Mouse (Mus musculus): ENCODE results near the gene Fam71f2. TPM values are rescaled to one million over a fixed set of nuclear protein-coding genes. Genes with fewer than 3 reads are reported as not detected.

Gene Fam71f2
- polyA plus RNA-seq (2015; fragmentation: Nextera tagmentation; extraction: Ambion mirVana) = 0.29 and 0.60 TPM in 2 replicates

GRCm38 (mm10) chr6:29279293-29279692, at the start of gene Fam71f2:
Fam71f2 (plus strand) TSS chr6:29279593.
- Histone ChIP-seq H3K4me1 (replicated peaks; ENCODE audit: insufficient read depth, low read length) (no peaks in the 10 kb centered on the region), H3K4me2 (ENCODE audit: low read length) (no peak within 1 kb of the TSS), H3K36me3 (ENCODE audit: insufficient read depth, low read length) (0 out of 2 replicates have a peak, but pooled peaks cover 4% of the 10 kb centered on the region), H3K9ac (ENCODE audit: low read depth, low read length) (no peak within 1 kb of the TSS), H3K4me3 (replicated peaks; ENCODE audit: low read depth, low read length) (no peak within 1 kb of the TSS), H3K27me3 (ENCODE audit: insufficient read depth, low read length) (no peaks in the 10 kb centered on the region), H3K27ac (no peak within 1 kb of the TSS; the same call in 1 of the 2 replicates), H3K9me3 (replicated peaks; ENCODE audit: low read length) (no peaks in the 10 kb centered on the region)
- no peak for TF ChIP-seq CTCF (IDR thresholded peaks at IDR 0.05; ENCODE audit: low read depth)
- ATAC-seq (replicated peaks; ENCODE audit: low FRiP score, low read depth) (no peak), DNase-seq (ENCODE audit: low spot score) (no peak)
- 85% methylated on average over 8 of the region's 8 CpGs for WGBS

DNA sequence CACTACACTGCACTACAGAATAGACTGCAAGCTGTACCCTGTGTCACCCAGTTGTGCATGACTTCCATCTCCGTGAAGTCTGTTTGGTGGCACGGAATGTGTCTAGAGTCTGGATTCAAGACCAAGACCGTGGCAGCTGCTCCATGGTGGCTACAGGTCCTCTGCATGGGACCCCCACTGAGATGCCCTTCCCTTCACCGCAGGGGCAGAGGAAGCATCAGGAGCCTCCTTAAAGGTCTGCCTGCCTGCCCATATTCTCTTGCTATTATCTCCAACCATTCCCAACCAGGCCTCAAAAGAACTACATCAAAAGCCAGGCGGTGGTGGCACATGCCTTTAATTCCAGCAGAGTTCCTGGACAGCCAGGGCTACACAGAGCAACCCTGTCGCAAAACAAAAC, 49.0 kb upstream of the Fam71f2 start:
- Histone ChIP-seq H3K36me3 (ENCODE audit: insufficient read depth, low read length) (no peaks in the 10 kb centered on the region), H3K27me3 (ENCODE audit: insufficient read depth, low read length) (no peaks in the 10 kb centered on the region), H3K4me2 (ENCODE audit: low read length) (no peak overlapping the region), H3K9me3 (replicated peaks; ENCODE audit: low read length) (no peaks in the 10 kb centered on the region), H3K4me3 (replicated peaks; ENCODE audit: low read depth, low read length) (no peak overlapping the region), H3K27ac (no peak overlapping the region), H3K4me1 (replicated peaks; ENCODE audit: insufficient read depth, low read length) (no peaks in the 10 kb centered on the region), H3K9ac (ENCODE audit: low read depth, low read length) (no peak overlapping the region)
- TF ChIP-seq CTCF (IDR thresholded peaks at IDR 0.05; ENCODE audit: low read depth) = no peak
- WGBS = 69% methylated on average over 6 of the region's 6 CpGs
- ATAC-seq (replicated peaks; ENCODE audit: low FRiP score, low read depth) (no peak), DNase-seq (ENCODE audit: low spot score) (no peak)

DNA sequence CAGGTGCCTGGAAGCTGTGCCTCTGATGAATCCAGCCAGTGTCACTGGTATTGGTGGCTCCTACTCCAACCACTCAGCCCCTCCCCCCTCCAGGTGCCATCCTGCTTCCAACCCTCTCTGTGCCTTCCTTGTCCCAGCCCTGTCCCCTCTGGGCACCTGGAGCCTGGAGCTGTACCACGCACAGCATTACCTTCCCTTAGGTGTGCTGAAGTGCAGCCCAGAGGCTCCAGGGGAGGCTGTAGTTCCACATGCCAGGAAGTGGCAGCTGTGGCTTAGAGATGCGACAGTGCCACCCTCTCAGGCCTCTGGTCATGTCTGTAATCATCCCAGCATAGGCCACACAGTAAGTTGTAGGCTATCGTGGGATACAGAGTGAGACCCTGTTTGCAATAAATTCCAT, 47.6 kb upstream of the Fam71f2 start:
- no peaks in the 10 kb centered on the region for H3K36me3 ChIP-seq (ENCODE audit: insufficient read depth, low read length)
- no peak overlapping the region for H3K4me2 ChIP-seq (ENCODE audit: low read length)
- ATAC-seq (replicated peaks; ENCODE audit: low FRiP score, low read depth) (no peak), DNase-seq (ENCODE audit: low spot score) (no peak)
- 69% methylated on average over 3 of the region's 3 CpGs for WGBS
- no peak overlapping the region for H3K27ac ChIP-seq
- H3K27me3 ChIP-seq (ENCODE audit: insufficient read depth, low read length) = no peaks in the 10 kb centered on the region
- no peak for TF ChIP-seq CTCF (IDR thresholded peaks at IDR 0.05; ENCODE audit: low read depth)
- no peak overlapping the region for H3K4me3 ChIP-seq (replicated peaks; ENCODE audit: low read depth, low read length)
- no peak overlapping the region for H3K9ac ChIP-seq (ENCODE audit: low read depth, low read length)
- H3K9me3 ChIP-seq (replicated peaks; ENCODE audit: low read length) = no peaks in the 10 kb centered on the region
- H3K4me1 ChIP-seq (replicated peaks; ENCODE audit: insufficient read depth, low read length) = no peaks in the 10 kb centered on the region

DNA sequence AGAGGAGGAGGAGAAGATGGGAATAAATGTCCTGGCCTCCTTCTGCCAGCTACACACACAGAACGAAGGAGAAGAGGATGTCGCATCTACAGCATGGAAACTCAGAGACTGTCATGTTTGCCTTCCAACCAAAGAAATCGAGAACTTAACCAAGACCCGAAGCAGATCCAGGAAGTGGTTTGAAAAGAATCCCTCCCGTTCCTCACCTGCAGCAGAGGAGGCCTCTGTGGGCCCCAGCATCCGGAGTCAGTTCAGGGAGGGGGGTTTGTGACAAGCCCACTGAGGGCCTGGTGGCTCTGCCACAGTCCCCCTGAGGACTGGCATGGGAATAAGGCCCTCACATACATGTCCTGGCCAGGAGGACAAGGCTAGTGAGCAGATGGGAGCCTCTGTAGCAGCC, 47.1 kb upstream of the Fam71f2 start:
- ATAC-seq (replicated peaks; ENCODE audit: low FRiP score, low read depth) = no peak
- Histone ChIP-seq H3K4me2 (ENCODE audit: low read length) (no peak overlapping the region), H3K27me3 (ENCODE audit: insufficient read depth, low read length) (no peaks in the 10 kb centered on the region), H3K4me1 (replicated peaks; ENCODE audit: insufficient read depth, low read length) (no peaks in the 10 kb centered on the region), H3K36me3 (ENCODE audit: insufficient read depth, low read length) (no peaks in the 10 kb centered on the region), H3K9me3 (replicated peaks; ENCODE audit: low read length) (no peaks in the 10 kb centered on the region), H3K9ac (ENCODE audit: low read depth, low read length) (no peak overlapping the region), H3K4me3 (replicated peaks; ENCODE audit: low read depth, low read length) (no peak overlapping the region), H3K27ac (no peak overlapping the region)
- whole genome bisulfite sequencing = 54% methylated on average over 6 of the region's 6 CpGs
- no peak for TF ChIP-seq CTCF (IDR thresholded peaks at IDR 0.05; ENCODE audit: low read depth)
- no peak for DNase-seq (ENCODE audit: low spot score)

GRCm38 (mm10) chr6:29233710-29234109, 45.7 kb upstream of the Fam71f2 start:
- H3K4me3 ChIP-seq (replicated peaks; ENCODE audit: low read depth, low read length) = no peak overlapping the region
- no peaks in the 10 kb centered on the region for H3K4me1 ChIP-seq (replicated peaks; ENCODE audit: insufficient read depth, low read length)
- no peaks in the 10 kb centered on the region for H3K36me3 ChIP-seq (ENCODE audit: insufficient read depth, low read length)
- H3K9me3 ChIP-seq (replicated peaks; ENCODE audit: low read length) = no peaks in the 10 kb centered on the region
- no peak for DNase-seq (ENCODE audit: low spot score)
- H3K27ac ChIP-seq = no peak overlapping the region
- H3K27me3 ChIP-seq (ENCODE audit: insufficient read depth, low read length) = no peaks in the 10 kb centered on the region
- TF ChIP-seq CTCF (IDR thresholded peaks at IDR 0.05; ENCODE audit: low read depth) = no peak
- H3K9ac ChIP-seq (ENCODE audit: low read depth, low read length) = no peak overlapping the region
- no peak overlapping the region for H3K4me2 ChIP-seq (ENCODE audit: low read length)
- ATAC-seq (replicated peaks; ENCODE audit: low FRiP score, low read depth) = no peak
- WGBS = 72% methylated on average over 3 of the region's 3 CpGs

DNA sequence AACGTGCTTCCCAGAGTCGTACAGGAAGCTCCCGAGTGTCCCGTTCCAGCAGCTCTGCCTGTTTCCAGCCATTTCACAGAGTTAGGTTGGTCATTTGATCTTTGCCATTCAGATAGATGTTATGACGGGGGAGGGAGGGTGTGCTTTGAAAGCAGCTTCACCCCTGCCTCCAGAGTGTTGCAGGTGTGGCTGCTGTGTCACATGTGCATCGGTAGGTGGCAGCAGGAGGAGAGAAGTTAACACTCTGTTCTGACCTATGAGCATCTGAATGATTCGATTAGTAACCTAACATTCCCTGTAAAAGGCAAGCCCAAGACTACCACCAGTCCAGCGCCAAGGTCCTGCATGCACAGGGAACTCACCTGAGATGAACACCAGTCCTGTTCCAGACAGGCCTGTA, 45.1 kb upstream of the Fam71f2 start:
- Histone ChIP-seq H3K9me3 (replicated peaks; ENCODE audit: low read length) (no peaks in the 10 kb centered on the region), H3K4me2 (ENCODE audit: low read length) (no peak overlapping the region), H3K27me3 (ENCODE audit: insufficient read depth, low read length) (no peaks in the 10 kb centered on the region), H3K36me3 (ENCODE audit: insufficient read depth, low read length) (no peaks in the 10 kb centered on the region), H3K4me3 (replicated peaks; ENCODE audit: low read depth, low read length) (no peak overlapping the region), H3K9ac (ENCODE audit: low read depth, low read length) (no peak overlapping the region), H3K27ac (no peak overlapping the region), H3K4me1 (replicated peaks; ENCODE audit: insufficient read depth, low read length) (no peaks in the 10 kb centered on the region)
- ATAC-seq (replicated peaks; ENCODE audit: low FRiP score, low read depth) (no peak; the same call in 1 of the 2 replicates), DNase-seq (ENCODE audit: low spot score) (peak; percentile 61)
- TF ChIP-seq CTCF (IDR thresholded peaks at IDR 0.05; ENCODE audit: low read depth) = peak; percentile 75
- 34% methylated on average over 8 of the region's 8 CpGs for whole genome bisulfite sequencing

DNA sequence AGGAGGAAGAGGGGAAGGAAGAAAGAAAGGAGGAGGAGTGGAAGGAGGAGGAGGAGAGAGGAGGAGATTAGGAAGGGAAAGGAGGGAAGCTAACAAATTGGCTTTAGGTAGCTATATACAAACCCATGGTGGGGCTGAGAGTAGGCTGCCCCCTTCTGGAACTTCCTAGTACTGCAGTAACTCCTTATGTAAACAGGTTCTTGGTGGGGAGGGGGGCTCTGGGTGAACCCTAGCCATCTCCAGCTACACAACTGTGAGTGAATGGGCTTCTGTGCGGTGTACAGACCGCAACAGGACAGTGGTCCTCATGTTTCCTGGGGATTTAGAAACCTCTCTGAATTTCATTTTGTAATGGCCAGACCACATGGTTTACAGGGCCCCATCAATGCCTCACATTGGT, 38.6 kb upstream of the Fam71f2 start:
- 49% methylated on average over 2 of the region's 2 CpGs for WGBS
- Histone ChIP-seq H3K36me3 (ENCODE audit: insufficient read depth, low read length) (no peaks in the 10 kb centered on the region), H3K4me1 (replicated peaks; ENCODE audit: insufficient read depth, low read length) (no peaks in the 10 kb centered on the region), H3K27ac (no peak overlapping the region), H3K9me3 (replicated peaks; ENCODE audit: low read length) (no peaks in the 10 kb centered on the region), H3K27me3 (ENCODE audit: insufficient read depth, low read length) (no peaks in the 10 kb centered on the region), H3K4me3 (replicated peaks; ENCODE audit: low read depth, low read length) (no peak overlapping the region), H3K9ac (ENCODE audit: low read depth, low read length) (no peak overlapping the region), H3K4me2 (ENCODE audit: low read length) (no peak overlapping the region)
- DNase-seq (ENCODE audit: low spot score) = peak; percentile 66
- TF ChIP-seq CTCF (IDR thresholded peaks at IDR 0.05; ENCODE audit: low read depth) = peak; percentile 75
- ATAC-seq (replicated peaks; ENCODE audit: low FRiP score, low read depth) = no peak

Data from kidney, postnatal 0 days (tissue).